Mouse (Mus musculus) intestine, embryonic 14.5 days (tissue): ENCODE results near the gene Prpsap1. TPM values are rescaled to one million over a fixed set of nuclear protein-coding genes. Genes with fewer than 3 reads are reported as not detected.
A peak's percentile ranks its signal among the peaks of the same experiment; 100 is the strongest.

Experiments used
- ATAC-seq: fragments of 200-750 bp; cut with Nextera tagmentation; replicated peaks from 2 replicates; pipeline ENCODE4 v1.8.0; 2017; ENCODE audit warnings: low read depth, moderate number of reproducible peaks, moderate TSS enrichment, moderate library complexity; ENCODE audit not compliant: low FRiP score, low TSS enrichment
- DNase-seq: peaks from one replicate; pipeline ENCODE4 v3.0.0-alpha.2; 2018; ENCODE audit warnings: low spot score
- H3K27ac ChIP-seq: fragments of 300-500 bp; sonication (generic); 2 replicates; pipeline ENCODE4 v1.5.1; 2014; ENCODE audit warnings: low read depth, mild to moderate bottlenecking, control low read depth
- H3K27me3 ChIP-seq: fragments of 300-500 bp; sonication (generic); replicated peaks from 2 replicates; pipeline ENCODE4 v1.6.1; 2014; ENCODE audit warnings: low read length, control low read depth; ENCODE audit not compliant: control insufficient read depth, insufficient read depth
- H3K36me3 ChIP-seq: fragments of 300-500 bp; sonication (generic); 2 replicates; pipeline ENCODE4 v1.6.1; 2014; ENCODE audit warnings: low read length, control low read depth; ENCODE audit not compliant: control insufficient read depth, insufficient read depth
- H3K4me1 ChIP-seq: fragments of 300-500 bp; sonication (generic); replicated peaks from 2 replicates; pipeline ENCODE4 v1.6.1; 2014; ENCODE audit warnings: low read length, control low read depth, mixed read lengths; ENCODE audit not compliant: control insufficient read depth, insufficient read depth
- H3K4me2 ChIP-seq: fragments of 300-500 bp; sonication (generic); 2 replicates; pipeline ENCODE4 v1.6.1; 2014; ENCODE audit warnings: low read length
- H3K4me3 ChIP-seq: fragments of 300-500 bp; sonication (generic); 2 replicates; pipeline ENCODE4 v1.5.1; 2014; ENCODE audit warnings: low read depth, low read length, control low read depth, mixed read lengths
- H3K9ac ChIP-seq: fragments of 300-500 bp; sonication (generic); 2 replicates; pipeline ENCODE4 v1.6.1; 2014; ENCODE audit warnings: mild to moderate bottlenecking, low read length
- H3K9me3 ChIP-seq: fragments of 300-500 bp; sonication (generic); 2 replicates; pipeline ENCODE4 v1.6.1; 2016; ENCODE audit warnings: low read length, control low read depth; ENCODE audit not compliant: control insufficient read depth
- WGBS: fragments of 180-500 bp; shearing (Covaris S2); extraction: QIAGEN DNeasy Blood & Tissue Kit; methylation state at CpG from one replicate; pipeline ENCODE4 v1.1.7; 2014; 5-methylcytosine and 5-hydroxymethylcytosine counted together
- polyA plus RNA-seq: library from polyadenylated mRNA; unstranded; fragments of >200 nt; fragmentation: Nextera tagmentation; extraction: Ambion mirVana; gene quantifications from 2 replicates; pipeline ENCODE4 v1.2.1, GENCODE M21; 2014

The Prpsap1 gene
- polyA plus RNA-seq, 1 experiment from 2014 or later, result 207 TPM

DNA sequence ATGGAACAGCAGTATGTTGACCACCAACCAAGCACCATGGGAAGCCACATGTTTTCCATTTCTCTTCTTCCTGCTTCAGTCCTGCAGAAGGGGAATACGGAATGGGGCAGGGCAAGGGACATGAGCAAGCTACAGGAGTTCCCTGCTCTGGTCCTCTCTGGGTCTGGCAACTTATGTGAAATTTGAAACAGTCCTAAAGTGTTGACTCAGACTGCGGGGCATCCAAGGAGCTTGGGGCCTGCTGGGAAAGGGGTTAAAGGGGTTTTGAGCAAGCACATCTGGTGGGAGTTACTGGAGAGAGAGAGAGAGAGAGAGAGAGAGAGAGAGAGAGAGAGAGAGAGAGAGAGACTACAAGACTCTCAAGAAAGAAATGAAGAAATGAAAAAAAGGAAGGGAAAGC lies 14.7 kb upstream of the Prpsap1 start:
- DNase-seq (no peak), ATAC-seq (no peak)
- 49% methylated on average over 2 of the region's 2 CpGs for WGBS
- no peak overlapping the region for H3K4me2 ChIP-seq
- no peak overlapping the region for H3K9ac ChIP-seq
- H3K4me3 ChIP-seq, result no peak overlapping the region
- H3K36me3 ChIP-seq, result no peaks in the 10 kb centered on the region
- H3K27ac ChIP-seq, result no peak overlapping the region
- no peaks in the 10 kb centered on the region for H3K9me3 ChIP-seq
- no peaks in the 10 kb centered on the region for H3K27me3 ChIP-seq
- no peaks in the 10 kb centered on the region for H3K4me1 ChIP-seq

DNA sequence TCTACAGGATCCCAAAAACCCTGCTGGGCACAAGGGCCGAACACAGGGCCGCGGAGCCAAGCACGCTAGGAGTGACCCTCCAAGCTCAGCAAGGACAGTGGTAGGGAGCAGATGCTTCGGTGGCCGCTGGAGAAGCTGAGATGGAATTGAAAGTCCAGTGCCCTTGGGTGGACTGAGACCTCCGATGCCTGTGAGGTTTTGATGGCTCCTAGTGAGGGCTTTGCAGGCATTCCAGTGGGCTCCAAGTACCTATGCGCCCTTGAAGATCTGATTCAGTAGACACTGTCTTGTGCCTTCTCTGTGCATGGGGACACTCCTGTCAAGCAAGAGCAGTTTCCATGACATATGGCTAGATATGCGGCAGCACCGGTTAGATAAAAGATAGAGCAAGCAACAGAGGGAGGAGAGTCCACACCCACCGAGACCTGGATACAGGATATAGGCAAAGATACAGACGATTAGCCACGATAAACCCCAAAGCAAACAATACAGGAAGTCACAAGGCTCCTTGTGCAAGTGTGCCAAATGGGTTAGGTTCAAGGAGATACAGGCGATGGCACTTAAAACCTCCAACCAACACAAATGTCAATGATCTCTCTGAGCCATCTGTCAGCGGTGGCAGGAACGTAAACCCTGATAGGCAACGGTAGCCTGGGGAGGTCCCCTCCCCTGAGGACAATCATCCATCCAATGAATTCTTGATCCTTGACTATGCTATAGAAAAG lies 12.3 kb upstream of the Prpsap1 start:
- H3K27me3 ChIP-seq, result no peaks in the 10 kb centered on the region
- no peaks in the 10 kb centered on the region for H3K9me3 ChIP-seq
- no peak for ATAC-seq
- whole genome bisulfite sequencing, result 82% methylated on average over 17 of the region's 17 CpGs
- H3K27ac ChIP-seq, result no peak overlapping the region
- H3K9ac ChIP-seq, result no peak overlapping the region
- no peaks in the 10 kb centered on the region for H3K36me3 ChIP-seq
- no peaks in the 10 kb centered on the region for H3K4me1 ChIP-seq
- DNase-seq, result no peak
- no peak overlapping the region for H3K4me3 ChIP-seq
- no peak overlapping the region for H3K4me2 ChIP-seq

GRCm38 (mm10) chr11:116505573-116505972 lies 11.6 kb upstream of the Prpsap1 start:
- Histone ChIP-seq H3K9me3 (no peaks in the 10 kb centered on the region), H3K4me3 (no peak overlapping the region), H3K27me3 (no peaks in the 10 kb centered on the region), H3K4me2 (no peak overlapping the region), H3K9ac (no peak overlapping the region), H3K36me3 (no peaks in the 10 kb centered on the region), H3K27ac (no peak overlapping the region), H3K4me1 (no peaks in the 10 kb centered on the region)
- 70% methylated on average over 5 of the region's 5 CpGs for WGBS
- no peak for DNase-seq
- ATAC-seq, result no peak

DNA sequence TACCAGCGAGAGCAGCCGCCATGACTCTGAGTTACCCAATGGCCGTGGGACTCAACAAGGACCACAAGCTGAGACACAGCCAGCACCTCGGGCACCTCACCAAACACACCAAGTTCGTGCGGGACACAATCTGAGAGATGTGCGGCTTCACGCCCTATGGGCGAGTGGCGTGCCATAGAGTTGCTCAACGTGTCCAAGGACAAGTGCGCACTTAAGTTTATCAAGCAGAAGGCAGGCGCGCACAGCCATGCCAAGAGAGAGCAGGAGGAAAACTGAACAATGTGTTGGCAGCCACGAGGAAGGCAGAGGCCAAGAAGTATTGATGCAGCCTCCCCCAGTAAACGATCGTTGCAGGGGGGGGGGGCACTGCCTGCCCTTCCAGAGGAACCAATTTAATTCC lies 10.5 kb upstream of the Prpsap1 start:
- DNase-seq (no peak), ATAC-seq (no peak)
- H3K4me2 ChIP-seq, result no peak overlapping the region
- H3K4me3 ChIP-seq, result no peak overlapping the region
- no peak overlapping the region for H3K9ac ChIP-seq
- H3K4me1 ChIP-seq, result no peaks in the 10 kb centered on the region
- H3K9me3 ChIP-seq, result no peaks in the 10 kb centered on the region
- no peak overlapping the region for H3K27ac ChIP-seq
- H3K27me3 ChIP-seq, result no peaks in the 10 kb centered on the region
- WGBS, result 88% methylated on average over 17 of the region's 17 CpGs
- H3K36me3 ChIP-seq, result no peaks in the 10 kb centered on the region

DNA sequence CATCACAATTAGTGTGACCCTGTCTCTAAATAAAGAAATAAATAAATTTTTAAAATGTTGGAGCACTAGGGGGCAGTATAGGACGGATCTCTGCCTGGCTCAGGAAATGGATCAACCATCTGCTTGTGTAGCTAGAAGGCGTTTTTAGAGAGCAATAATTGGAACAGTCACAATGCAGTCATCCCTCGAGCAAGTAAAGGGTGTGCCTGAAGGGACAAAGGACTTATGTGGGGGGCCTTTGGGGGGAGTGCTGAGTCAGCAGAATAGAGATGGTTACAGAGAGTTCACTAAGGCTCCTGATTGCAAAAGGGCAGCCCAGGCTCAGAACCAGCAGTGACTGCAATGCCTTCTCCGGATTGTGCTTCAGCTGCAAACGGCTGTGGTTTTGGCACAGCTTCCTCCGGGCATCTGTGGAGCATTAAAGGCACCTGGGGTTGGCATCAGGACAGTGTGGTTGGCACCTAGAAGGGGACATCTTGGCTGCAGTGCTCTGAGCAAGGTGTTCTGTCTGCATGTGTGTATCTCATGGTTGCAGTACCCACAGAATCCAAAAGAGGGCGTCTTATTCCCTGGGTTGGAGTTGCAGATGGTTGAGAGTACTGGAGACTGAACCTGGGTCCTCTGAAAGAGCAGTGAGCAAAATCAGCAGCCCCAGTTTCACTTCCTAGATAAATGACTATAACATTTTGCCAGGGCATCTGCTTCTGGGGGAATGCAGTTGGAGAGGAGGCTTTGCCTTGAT lies 7.2 kb upstream of the Prpsap1 start:
- Histone ChIP-seq H3K36me3 (no peaks in the 10 kb centered on the region), H3K4me1 (no peaks in the 10 kb centered on the region), H3K9ac (no peak overlapping the region), H3K27me3 (no peaks in the 10 kb centered on the region), H3K4me2 (no peak overlapping the region), H3K9me3 (no peaks in the 10 kb centered on the region), H3K4me3 (no peak overlapping the region), H3K27ac (no peak overlapping the region)
- 30% methylated on average over 7 of the region's 7 CpGs for WGBS
- no peak for ATAC-seq
- DNase-seq, result peak; percentile 63

DNA sequence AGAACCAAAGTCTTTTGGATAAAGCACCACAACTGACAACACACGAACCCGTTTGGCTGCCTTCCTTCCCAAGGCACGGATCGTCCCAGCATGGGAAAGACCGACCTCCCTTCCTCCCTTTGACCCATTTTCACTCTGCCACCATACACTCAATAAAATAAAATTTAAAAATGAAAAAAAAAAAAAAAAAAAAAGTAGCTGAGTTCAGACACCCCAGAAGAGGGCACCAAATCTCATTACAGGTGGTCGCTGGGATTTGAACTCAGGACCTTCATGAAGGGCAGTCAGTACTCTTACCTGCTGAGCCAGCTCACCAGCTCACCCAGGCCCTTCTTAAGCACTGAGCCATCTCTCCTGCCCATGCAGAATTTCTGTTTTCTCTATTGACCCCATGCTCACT lies 5.0 kb upstream of the Prpsap1 start:
- no peaks in the 10 kb centered on the region for H3K9me3 ChIP-seq
- no peak for ATAC-seq
- WGBS, result 43% methylated on average over 6 of the region's 6 CpGs
- no peaks in the 10 kb centered on the region for H3K36me3 ChIP-seq
- no peak overlapping the region for H3K27ac ChIP-seq
- peak overlapping the region; percentile 42; the same call in 1 of the 2 replicates for H3K9ac ChIP-seq
- H3K4me1 ChIP-seq, result peaks cover 6% of the 10 kb centered on the region; the same call in 1 of the 2 replicates
- no peaks in the 10 kb centered on the region for H3K27me3 ChIP-seq
- no peak for DNase-seq
- peak overlapping the region; percentile 22 for H3K4me3 ChIP-seq
- H3K4me2 ChIP-seq, result peak overlapping the region; percentile 44

- 29% methylated on average over 34 of the region's 34 CpGs for WGBS
- no peaks in the 10 kb centered on the region for H3K9me3 ChIP-seq
- H3K27me3 ChIP-seq, result no peaks in the 10 kb centered on the region
- no peak for DNase-seq
- no peak for ATAC-seq
- H3K36me3 ChIP-seq, result no peaks in the 10 kb centered on the region
- H3K4me2 ChIP-seq, result peak overlapping the region; percentile 44
- no peak overlapping the region for H3K27ac ChIP-seq
- H3K4me3 ChIP-seq, result peak overlapping the region; percentile 22
- H3K9ac ChIP-seq, result peak overlapping the region; percentile 42
- H3K4me1 ChIP-seq, result peaks cover 6% of the 10 kb centered on the region; the same call in 1 of the 2 replicates
Observed at GRCm38 (mm10) chr11:116498596-116498995, 4.6 kb upstream of the Prpsap1 start.

DNA sequence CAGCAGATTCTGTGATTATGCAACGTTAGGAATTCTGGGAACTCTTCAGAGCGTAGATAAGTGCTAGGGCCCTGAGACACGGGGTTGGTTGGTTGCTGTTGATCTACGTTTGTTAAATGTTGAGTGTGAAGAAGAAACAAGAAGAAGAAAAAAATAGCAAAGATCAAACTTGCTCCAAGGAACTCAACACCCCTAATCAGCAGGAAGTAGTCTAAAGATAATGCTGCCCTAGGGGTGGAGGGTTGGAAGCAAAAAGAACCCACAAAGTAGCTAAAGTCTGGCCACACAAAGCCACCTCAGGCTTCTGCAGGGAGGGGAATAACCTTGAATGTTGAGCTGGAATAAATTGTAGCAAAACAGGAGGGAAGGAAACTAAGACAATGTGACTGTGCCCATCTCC lies 3.3 kb upstream of the Prpsap1 start:
- 83% methylated on average over 4 of the region's 4 CpGs for WGBS
- no peak overlapping the region for H3K9ac ChIP-seq
- no peak overlapping the region for H3K4me3 ChIP-seq
- no peaks in the 10 kb centered on the region for H3K27me3 ChIP-seq
- ATAC-seq (no peak), DNase-seq (no peak)
- no peaks in the 10 kb centered on the region for H3K9me3 ChIP-seq
- H3K27ac ChIP-seq, result no peak overlapping the region
- H3K4me1 ChIP-seq, result peaks cover 6% of the 10 kb centered on the region; the same call in 1 of the 2 replicates
- H3K4me2 ChIP-seq, result no peak overlapping the region
- H3K36me3 ChIP-seq, result no peaks in the 10 kb centered on the region
